Mouse (Mus musculus) forebrain, embryonic 11.5 days (tissue): ENCODE data around the gene Cox11. TPM values are rescaled to one million over a fixed set of nuclear protein-coding genes. Genes with fewer than 3 reads are reported as not detected.
A peak's percentile ranks its signal among the peaks of the same experiment; 100 is the strongest.

Experiments
- ATAC-seq: fragments of 200-750 bp; cut with Nextera tagmentation; replicated peaks from 2 replicates; pipeline ENCODE4 v1.8.0; 2017; ENCODE audit warnings: moderate TSS enrichment; ENCODE audit not compliant: low FRiP score
- DNase-seq: peaks from one replicate; pipeline ENCODE4 v3.0.0-alpha.2; 2017; ENCODE audit warnings: low spot score
- H3K27ac ChIP-seq: fragments of 300-500 bp; sonication (generic); 2 replicates; pipeline ENCODE4 v1.5.1; 2014; ENCODE audit warnings: low read depth, low read length
- H3K27me3 ChIP-seq: fragments of 300-500 bp; sonication (generic); 2 replicates; pipeline ENCODE4 v1.6.1; 2014; ENCODE audit warnings: mild to moderate bottlenecking, low read length, mixed read lengths; ENCODE audit not compliant: control insufficient read depth, insufficient read depth
- H3K36me3 ChIP-seq: fragments of 300-500 bp; sonication (generic); 2 replicates; pipeline ENCODE4 v1.6.1; 2014; ENCODE audit warnings: mild to moderate bottlenecking, low read length, moderate library complexity, mixed read lengths; ENCODE audit not compliant: control insufficient read depth, insufficient read depth
- H3K4me1 ChIP-seq: fragments of 300-500 bp; sonication (generic); replicated peaks from 2 replicates; pipeline ENCODE4 v1.6.1; 2014; ENCODE audit warnings: low read length, mixed read lengths; ENCODE audit not compliant: control insufficient read depth, insufficient read depth
- H3K4me2 ChIP-seq: fragments of 300-500 bp; sonication (generic); 2 replicates; pipeline ENCODE4 v1.6.1; 2014; ENCODE audit warnings: low read depth, mild to moderate bottlenecking, low read length, moderate library complexity, mixed read lengths; ENCODE audit not compliant: severe bottlenecking
- H3K4me3 ChIP-seq: fragments of 300-500 bp; sonication (generic); 2 replicates; pipeline ENCODE4 v1.5.1; 2014; ENCODE audit warnings: low read depth, low read length
- H3K9ac ChIP-seq: fragments of 300-500 bp; sonication (generic); 2 replicates; pipeline ENCODE4 v1.6.1; 2014; ENCODE audit warnings: low read length
- H3K9me3 ChIP-seq: fragments of 300-500 bp; sonication (generic); 2 replicates; pipeline ENCODE4 v1.6.1; 2016; ENCODE audit warnings: low read length, mixed read lengths; ENCODE audit not compliant: control insufficient read depth
- WGBS: fragments of 180-500 bp; shearing (Covaris S2); extraction: QIAGEN DNeasy Blood & Tissue Kit; methylation state at CpG from one replicate; pipeline ENCODE4 v1.1.7; 2014; 5-methylcytosine and 5-hydroxymethylcytosine counted together
- polyA plus RNA-seq: library from polyadenylated mRNA; unstranded; fragments of >200 nt; fragmentation: Nextera tagmentation; extraction: Ambion mirVana; gene quantifications from 2 replicates; pipeline ENCODE4 v1.2.1, GENCODE M21; 2014

Gene Cox11
- polyA plus RNA-seq, 1 experiment from 2014 or later, result 30.5 TPM

- WGBS, result 91% methylated on average over 12 of the region's 12 CpGs
- no peak for DNase-seq
These were observed 19.6 kb downstream of the Cox11 start for GRCm38 (mm10) chr11:90657527-90657926.

DNA sequence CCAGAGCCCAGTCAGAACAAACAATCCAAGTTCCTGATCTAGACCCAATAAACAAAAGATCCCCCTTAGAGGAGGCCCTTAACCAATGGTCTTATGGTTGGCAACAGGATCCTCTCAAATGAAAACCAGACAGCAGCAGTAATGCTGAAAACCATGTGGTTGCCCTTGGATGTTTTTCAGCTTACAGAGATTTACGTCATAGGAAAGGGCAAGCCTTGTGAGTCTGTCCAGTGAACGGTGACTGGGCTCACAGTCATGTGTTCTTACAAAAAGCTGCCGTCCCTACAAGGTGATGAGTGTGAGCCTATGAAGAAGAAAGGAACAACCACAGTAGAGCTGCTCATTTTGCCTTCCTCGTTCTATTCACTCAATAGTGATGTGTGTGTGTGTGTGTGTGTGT, 22.7 kb downstream of the Cox11 start:
- WGBS, result 85% methylated on average over 4 of the region's 4 CpGs

More at GRCm38 (mm10) chr11:90657527-90657926, 19.6 kb downstream of the Cox11 start:
- H3K27me3 ChIP-seq, result no peaks in the 10 kb centered on the region
- no peaks in the 10 kb centered on the region for H3K4me1 ChIP-seq
- no peak overlapping the region for H3K4me3 ChIP-seq
- no peaks in the 10 kb centered on the region for H3K9me3 ChIP-seq
- ATAC-seq, result no peak
- no peak overlapping the region for H3K9ac ChIP-seq
- H3K4me2 ChIP-seq, result no peak overlapping the region
- no peak overlapping the region for H3K27ac ChIP-seq
- no peaks in the 10 kb centered on the region for H3K36me3 ChIP-seq

GRCm38 (mm10) chr11:90663052-90663451, 25.1 kb downstream of the Cox11 start:
- Histone ChIP-seq H3K9me3 (no peaks in the 10 kb centered on the region), H3K27ac (peak overlapping the region; percentile 6; the same call in 1 of the 2 replicates), H3K4me1 (peaks cover 21% of the 10 kb centered on the region), H3K4me2 (no peak overlapping the region), H3K9ac (no peak overlapping the region), H3K27me3 (no peaks in the 10 kb centered on the region), H3K36me3 (no peaks in the 10 kb centered on the region), H3K4me3 (no peak overlapping the region)
- no peak for ATAC-seq
- no peak for DNase-seq
- 72% methylated on average over 3 of the region's 3 CpGs for WGBS

More for the DNA sequence above, 22.7 kb downstream of the Cox11 start:
- H3K36me3 ChIP-seq, result no peaks in the 10 kb centered on the region
- no peak overlapping the region for H3K4me3 ChIP-seq
- no peak overlapping the region for H3K4me2 ChIP-seq
- peaks cover 21% of the 10 kb centered on the region for H3K4me1 ChIP-seq
- H3K27me3 ChIP-seq, result no peaks in the 10 kb centered on the region
- no peak overlapping the region for H3K9ac ChIP-seq
- H3K9me3 ChIP-seq, result no peaks in the 10 kb centered on the region
- no peak for DNase-seq
- no peak for ATAC-seq
- no peak overlapping the region for H3K27ac ChIP-seq

DNA sequence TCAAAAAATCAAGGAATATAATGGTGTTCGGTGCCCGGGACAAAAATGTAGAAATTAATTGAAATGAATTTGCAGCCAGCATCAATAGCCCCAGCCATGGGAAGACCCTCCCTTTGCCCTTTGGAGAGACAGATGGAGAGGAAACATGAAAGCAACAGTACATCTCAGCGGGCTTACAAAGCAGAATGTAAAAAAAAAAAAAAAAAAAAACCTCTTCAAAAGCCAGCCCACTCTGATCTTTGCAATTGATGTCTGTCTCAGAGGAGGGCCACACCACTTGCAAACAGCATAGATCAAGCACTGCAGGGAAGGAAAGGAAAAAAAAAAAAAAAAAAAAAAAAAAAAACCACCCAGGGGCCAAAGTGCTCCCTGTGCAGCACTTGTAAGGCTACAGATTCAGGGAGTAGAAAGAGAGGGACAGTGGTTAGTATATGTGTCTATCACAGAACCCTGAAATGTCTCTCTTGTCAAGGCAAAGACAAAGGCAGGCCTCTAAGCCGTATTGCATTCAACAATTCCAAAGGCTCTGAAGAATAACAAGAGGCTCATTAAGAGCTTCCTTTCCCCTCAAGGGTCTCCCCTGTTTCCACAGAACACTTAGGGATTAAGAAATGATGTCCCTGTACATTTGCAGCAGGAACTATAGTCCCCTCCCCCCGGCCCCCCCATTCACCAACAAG, 25.8 kb downstream of the Cox11 start:
- 25% methylated on average over 5 of the region's 5 CpGs for WGBS
- Histone ChIP-seq H3K4me1 (peaks cover 21% of the 10 kb centered on the region), H3K36me3 (no peaks in the 10 kb centered on the region), H3K9ac (no peak overlapping the region), H3K4me2 (no peak overlapping the region), H3K27me3 (no peaks in the 10 kb centered on the region), H3K4me3 (no peak overlapping the region), H3K27ac (peak overlapping the region; percentile 53), H3K9me3 (no peaks in the 10 kb centered on the region)
- DNase-seq (no peak), ATAC-seq (peak; percentile 44)

DNA sequence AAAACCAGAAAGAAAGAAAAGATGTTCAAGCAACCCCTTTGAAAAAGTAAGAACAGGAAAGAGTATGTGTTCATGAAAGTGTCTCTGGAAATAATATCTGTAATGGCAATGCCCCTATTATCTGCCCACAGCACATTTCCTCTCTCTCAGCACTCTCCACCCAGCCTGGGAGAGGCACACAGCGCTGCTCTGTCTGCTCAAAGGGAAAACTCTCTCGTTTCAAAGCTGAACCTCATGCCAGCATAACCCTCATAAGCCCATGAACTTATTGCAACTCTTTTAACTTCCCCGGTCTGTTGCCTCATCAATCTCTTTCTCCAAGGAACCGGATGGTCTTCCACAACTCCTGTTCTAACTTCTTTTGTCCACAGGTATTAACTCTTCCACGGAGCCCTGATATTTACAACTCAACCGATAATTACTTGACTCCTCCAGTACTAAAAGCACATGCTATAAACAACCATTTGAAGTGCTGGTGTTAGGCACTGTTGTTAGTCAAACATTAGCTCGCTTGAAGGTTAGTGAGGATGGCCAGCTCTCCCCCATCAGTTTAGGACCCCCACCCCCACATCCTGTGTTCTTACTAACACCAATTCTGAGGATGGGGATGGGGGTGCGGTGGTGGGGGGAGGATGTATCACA, 26.5 kb downstream of the Cox11 start:
- Histone ChIP-seq H3K9ac (no peak overlapping the region), H3K4me2 (no peak overlapping the region), H3K36me3 (no peaks in the 10 kb centered on the region), H3K4me3 (no peak overlapping the region), H3K9me3 (no peaks in the 10 kb centered on the region), H3K27me3 (no peaks in the 10 kb centered on the region), H3K4me1 (peaks cover 21% of the 10 kb centered on the region), H3K27ac (peak overlapping the region; percentile 53)
- DNase-seq (no peak), ATAC-seq (peak; percentile 42; the same call in 1 of the 2 replicates)
- WGBS, result 27% methylated on average over 8 of the region's 8 CpGs

DNA sequence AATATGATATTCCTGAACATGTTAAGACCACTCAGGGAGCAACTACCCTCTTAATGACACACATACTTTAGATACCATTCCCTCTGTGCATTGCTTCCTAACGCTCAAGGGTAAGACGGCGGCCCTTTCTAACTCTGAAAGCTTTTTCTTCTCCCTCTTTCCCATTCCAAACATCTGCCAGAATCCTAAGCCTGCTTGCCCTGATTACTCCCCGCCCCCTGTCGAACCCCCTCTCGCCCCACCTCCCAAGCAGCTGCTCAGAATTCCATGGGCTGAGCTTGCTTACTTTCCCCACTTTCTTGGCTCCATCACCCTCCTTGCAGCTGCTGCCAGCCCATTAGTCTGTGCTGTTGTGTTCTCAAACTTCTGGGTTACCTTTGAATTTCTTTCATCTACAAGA, 27.2 kb downstream of the Cox11 start:
- H3K4me3 ChIP-seq, result no peak overlapping the region
- peaks cover 21% of the 10 kb centered on the region for H3K4me1 ChIP-seq
- H3K36me3 ChIP-seq, result no peaks in the 10 kb centered on the region
- no peak overlapping the region for H3K4me2 ChIP-seq
- ATAC-seq (peak; percentile 41; the same call in 1 of the 2 replicates), DNase-seq (peak; percentile 58)
- H3K9me3 ChIP-seq, result no peaks in the 10 kb centered on the region
- no peaks in the 10 kb centered on the region for H3K27me3 ChIP-seq
- no peak overlapping the region for H3K9ac ChIP-seq
- WGBS, result 6% methylated on average over 6 of the region's 6 CpGs
- H3K27ac ChIP-seq, result peak overlapping the region; percentile 53; the same call in 1 of the 2 replicates

DNA sequence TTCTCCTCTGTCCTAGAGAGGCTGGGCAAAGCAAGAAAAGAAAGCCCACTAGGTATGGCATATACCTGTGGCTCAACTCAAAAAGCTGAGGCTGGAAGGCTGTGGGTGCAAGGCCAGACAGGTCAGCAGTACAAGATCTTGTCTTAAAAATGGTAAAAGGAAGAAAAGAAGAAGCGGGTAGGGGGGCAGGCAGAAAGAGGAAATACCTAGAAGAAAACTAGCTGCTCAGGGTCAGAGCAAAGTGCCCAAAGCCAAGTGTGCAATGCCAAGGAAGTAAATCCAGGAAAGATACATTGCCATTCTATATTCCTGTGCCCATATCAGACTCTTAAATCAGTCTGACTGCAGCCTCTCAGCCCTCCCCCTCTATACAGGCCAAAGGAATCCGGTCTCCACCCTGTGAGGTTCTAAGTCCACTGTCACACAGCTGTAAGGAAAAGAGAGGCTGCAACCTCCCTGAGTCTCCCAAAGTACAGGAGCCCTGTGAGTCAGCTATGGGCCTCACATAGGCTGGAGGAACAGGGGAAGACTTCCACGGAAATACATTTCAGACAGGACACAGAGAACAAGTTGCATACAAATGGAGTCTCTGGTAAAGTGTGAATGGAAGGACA, 28.3 kb downstream of the Cox11 start:
- H3K27me3 ChIP-seq, result no peaks in the 10 kb centered on the region
- H3K27ac ChIP-seq, result no peak overlapping the region
- WGBS, result 71% methylated on average over 3 of the region's 3 CpGs
- no peak overlapping the region for H3K4me2 ChIP-seq
- DNase-seq, result no peak
- no peak overlapping the region for H3K9ac ChIP-seq
- no peaks in the 10 kb centered on the region for H3K9me3 ChIP-seq
- no peak overlapping the region for H3K4me3 ChIP-seq
- no peak for ATAC-seq
- H3K4me1 ChIP-seq, result peaks cover 21% of the 10 kb centered on the region
- no peaks in the 10 kb centered on the region for H3K36me3 ChIP-seq

- Histone ChIP-seq H3K27me3 (no peaks in the 10 kb centered on the region), H3K4me2 (no peak overlapping the region), H3K9ac (no peak overlapping the region), H3K4me1 (peaks cover 21% of the 10 kb centered on the region), H3K9me3 (no peaks in the 10 kb centered on the region), H3K27ac (no peak overlapping the region), H3K4me3 (no peak overlapping the region), H3K36me3 (no peaks in the 10 kb centered on the region)
- 86% methylated on average over 4 of the region's 4 CpGs for WGBS
- no peak for DNase-seq
- ATAC-seq, result no peak
These were observed 28.9 kb downstream of the Cox11 start for GRCm38 (mm10) chr11:90666916-90667315.
